Mouse (Mus musculus): ENCODE results near the gene Smchd1. TPM values are rescaled to one million over a fixed set of nuclear protein-coding genes. Genes with fewer than 3 reads are reported as not detected.
"Not testable (repeated sequence)": the region's sequence is repeated elsewhere in the genome, so short reads cannot be mapped to it uniquely, and the experiment has no call there.

Smchd1 gene
- polyA plus RNA-seq, 1 experiment, result 4.1 TPM

GRCm38 (mm10) chr17:71484711-71485110 is 9.6 kb upstream of the Smchd1 start:
- Histone ChIP-seq H3K4me1 (peaks cover 28% of the 10 kb centered on the region), H3K4me3 (replicated peaks) (no peak overlapping the region), H3K27me3 (replicated peaks) (peaks cover 2% of the 10 kb centered on the region), H3K9me3 (peaks cover 9% of the 10 kb centered on the region), H3K36me3 (replicated peaks; ENCODE audit: low read length) (peaks cover 6% of the 10 kb centered on the region)
- no peak for TF ChIP-seq FLI1 (IDR thresholded peaks at IDR 0.05; ENCODE audit: low read length)
- TF ChIP-seq GATA1 (IDR thresholded peaks at IDR 0.05; ENCODE audit: borderline replicate concordance, low read length), result no peak

GRCm38 (mm10) chr17:71483418-71484060 is 8.4 kb upstream of the Smchd1 start:
- Histone ChIP-seq H3K27me3 (replicated peaks) (peaks cover 2% of the 10 kb centered on the region), H3K9me3 (no peaks in the 10 kb centered on the region), H3K4me1 (peaks cover 26% of the 10 kb centered on the region), H3K36me3 (replicated peaks; ENCODE audit: low read length) (no peaks in the 10 kb centered on the region), H3K4me3 (replicated peaks) (no peak overlapping the region)
- no peak for TF ChIP-seq GATA1 (IDR thresholded peaks at IDR 0.05; ENCODE audit: borderline replicate concordance, low read length)
- no peak for TF ChIP-seq FLI1 (IDR thresholded peaks at IDR 0.05; ENCODE audit: low read length)

- no peaks in the 10 kb centered on the region for H3K36me3 ChIP-seq (replicated peaks; ENCODE audit: low read length)
- H3K27me3 ChIP-seq (replicated peaks), result peaks cover 2% of the 10 kb centered on the region
- TF ChIP-seq GATA1 (IDR thresholded peaks at IDR 0.05; ENCODE audit: borderline replicate concordance, low read length), result no peak
- no peak for TF ChIP-seq FLI1 (IDR thresholded peaks at IDR 0.05; ENCODE audit: low read length)
- peaks cover 13% of the 10 kb centered on the region for H3K4me1 ChIP-seq
- no peak overlapping the region for H3K4me3 ChIP-seq (replicated peaks)
- H3K9me3 ChIP-seq, result no peaks in the 10 kb centered on the region
Observed at GRCm38 (mm10) chr17:71479381-71479901, 4.3 kb upstream of the Smchd1 start.

- TF ChIP-seq FLI1 (IDR thresholded peaks at IDR 0.05; ENCODE audit: low read length) (no peak), GATA1 (IDR thresholded peaks at IDR 0.05; ENCODE audit: borderline replicate concordance, low read length) (no peak)
- H3K27me3 ChIP-seq (replicated peaks), result peaks cover 2% of the 10 kb centered on the region
- H3K36me3 ChIP-seq (replicated peaks; ENCODE audit: low read length), result no peaks in the 10 kb centered on the region
- H3K4me1 ChIP-seq, result peaks cover 29% of the 10 kb centered on the region
- H3K9me3 ChIP-seq, result no peaks in the 10 kb centered on the region
- H3K4me3 ChIP-seq (replicated peaks), result no peak overlapping the region
Observed at GRCm38 (mm10) chr17:71477481-71477880, 2.3 kb upstream of the Smchd1 start.

- TF ChIP-seq FLI1 (IDR thresholded peaks at IDR 0.05; ENCODE audit: low read length), result no peak
- TF ChIP-seq GATA1 (IDR thresholded peaks at IDR 0.05; ENCODE audit: borderline replicate concordance, low read length), result no peak
- Histone ChIP-seq H3K36me3 (replicated peaks; ENCODE audit: low read length) (no peaks in the 10 kb centered on the region), H3K27me3 (replicated peaks) (peaks cover 2% of the 10 kb centered on the region), H3K4me1 (peaks cover 37% of the 10 kb centered on the region), H3K4me3 (replicated peaks) (peak overlapping the region; percentile 28), H3K9me3 (no peaks in the 10 kb centered on the region)
Observed at GRCm38 (mm10) chr17:71476346-71477020, 1.3 kb upstream of the Smchd1 start.

- H3K27me3 ChIP-seq (replicated peaks), result no peaks in the 10 kb centered on the region
- H3K9me3 ChIP-seq, result no peaks in the 10 kb centered on the region
- H3K36me3 ChIP-seq (replicated peaks; ENCODE audit: low read length), result no peaks in the 10 kb centered on the region
- no peak for TF ChIP-seq FLI1 (IDR thresholded peaks at IDR 0.05; ENCODE audit: low read length)
- peaks cover 42% of the 10 kb centered on the region for H3K4me1 ChIP-seq
- peak overlapping the region; percentile 98 for H3K4me3 ChIP-seq (replicated peaks)
Observed at GRCm38 (mm10) chr17:71475705-71476089, 554 bp upstream of the Smchd1 start.

GRCm38 (mm10) chr17:71474128-71474527 is 1.0 kb downstream of the Smchd1 start:
- Histone ChIP-seq H3K4me1 (peaks cover 45% of the 10 kb centered on the region), H3K27me3 (replicated peaks) (no peaks in the 10 kb centered on the region), H3K9me3 (no peaks in the 10 kb centered on the region), H3K4me3 (replicated peaks) (peak overlapping the region; percentile 98), H3K36me3 (replicated peaks; ENCODE audit: low read length) (peaks cover 7% of the 10 kb centered on the region)
- TF ChIP-seq GATA1 (IDR thresholded peaks at IDR 0.05; ENCODE audit: borderline replicate concordance, low read length) (no peak), FLI1 (IDR thresholded peaks at IDR 0.05; ENCODE audit: low read length) (no peak)

- no peak for TF ChIP-seq GATA1 (IDR thresholded peaks at IDR 0.05; ENCODE audit: borderline replicate concordance, low read length)
- no peak for TF ChIP-seq FLI1 (IDR thresholded peaks at IDR 0.05; ENCODE audit: low read length)
- Histone ChIP-seq H3K36me3 (replicated peaks; ENCODE audit: low read length) (peaks cover 12% of the 10 kb centered on the region), H3K9me3 (no peaks in the 10 kb centered on the region), H3K4me1 (peaks cover 52% of the 10 kb centered on the region), H3K4me3 (replicated peaks) (no peak overlapping the region), H3K27me3 (replicated peaks) (no peaks in the 10 kb centered on the region)
Observed at GRCm38 (mm10) chr17:71471261-71471660, 3.9 kb downstream of the Smchd1 start.

- no peaks in the 10 kb centered on the region for H3K27me3 ChIP-seq (replicated peaks)
- TF ChIP-seq FLI1 (IDR thresholded peaks at IDR 0.05; ENCODE audit: low read length), result no peak
- no peak for TF ChIP-seq GATA1 (IDR thresholded peaks at IDR 0.05; ENCODE audit: borderline replicate concordance, low read length)
- H3K36me3 ChIP-seq (replicated peaks; ENCODE audit: low read length), result peaks cover 83% of the 10 kb centered on the region
- peaks cover 11% of the 10 kb centered on the region for H3K4me1 ChIP-seq
- peaks cover 3% of the 10 kb centered on the region for H3K9me3 ChIP-seq
- H3K4me3 ChIP-seq (replicated peaks), result no peak overlapping the region
Observed at GRCm38 (mm10) chr17:71460312-71460711, 14.8 kb downstream of the Smchd1 start.

GRCm38 (mm10) chr17:71459818-71460217 is 15.3 kb downstream of the Smchd1 start, which contains the start of gene Gm4707:
Gm4707 (minus strand) TSS chr17:71459918.
- no peak for TF ChIP-seq FLI1 (IDR thresholded peaks at IDR 0.05; ENCODE audit: low read length)
- no peak for TF ChIP-seq GATA1 (IDR thresholded peaks at IDR 0.05; ENCODE audit: borderline replicate concordance, low read length)
- peaks cover 86% of the 10 kb centered on the region for H3K36me3 ChIP-seq (replicated peaks; ENCODE audit: low read length)
- H3K4me3 ChIP-seq (replicated peaks), result no peak within 1 kb of the TSS
- H3K27me3 ChIP-seq (replicated peaks), result no peaks in the 10 kb centered on the region
- H3K4me1 ChIP-seq, result peaks cover 11% of the 10 kb centered on the region
- peaks cover 3% of the 10 kb centered on the region for H3K9me3 ChIP-seq

- H3K4me3 ChIP-seq (replicated peaks); H3K27me3 ChIP-seq (replicated peaks); H3K9me3 ChIP-seq: not testable (repeated sequence)
- Histone ChIP-seq H3K36me3 (replicated peaks; ENCODE audit: low read length) (peaks cover 78% of the 10 kb centered on the region), H3K4me1 (peaks cover 11% of the 10 kb centered on the region)
Observed at GRCm38 (mm10) chr17:71457361-71457760, 17.8 kb downstream of the Smchd1 start.
